Mouse (Mus musculus): ENCODE measurements around the gene Rab11fip4. TPM values are rescaled to one million over a fixed set of nuclear protein-coding genes. Genes with fewer than 3 reads are reported as not detected.

The Rab11fip4 gene
- total RNA-seq (2014; rRNA removed) (80.9 and 86.2 TPM in 2 replicates), polyA plus RNA-seq (2015; fragmentation: Nextera tagmentation; extraction: Ambion mirVana) (18.7 and 21.7 TPM in 2 replicates)

- Histone ChIP-seq H3K4me1 (ENCODE audit: insufficient read depth) (peaks cover 26% of the 10 kb centered on the region), H3K27me3 (ENCODE audit: insufficient read depth, low read length) (0 out of 2 replicates have a peak, but pooled peaks cover 5% of the 10 kb centered on the region), H3K9ac (peak within 1 kb of the TSS; percentile 94), H3K4me2 (ENCODE audit: low read depth) (peak within 1 kb of the TSS; percentile 77), H3K27ac (ENCODE audit: low read depth, low read length) (peak within 1 kb of the TSS; percentile 86), H3K4me3 (ENCODE audit: low read depth, low read length) (peak within 1 kb of the TSS; percentile 76), H3K9me3 (ENCODE audit: low read length) (no peaks in the 10 kb centered on the region), H3K36me3 (ENCODE audit: insufficient read depth) (no peaks in the 10 kb centered on the region)
- DNase-seq (peak; percentile 90), ATAC-seq (peak; percentile 92)
- 2% methylated on average over 91 of the region's 98 CpGs for WGBS
- TF ChIP-seq CTCF (IDR thresholded peaks at IDR 0.05; ENCODE audit: low read depth), result no peak
Observed at GRCm38 (mm10) chr11:79590664-79591590, at the start of gene Rab11fip4. Rab11fip4 (plus strand) TSS chr11:79591212.

GRCm38 (mm10) chr11:79552622-79553021 is 38.4 kb upstream of the Rab11fip4 start:
- Histone ChIP-seq H3K27ac (ENCODE audit: low read depth, low read length) (no peak overlapping the region), H3K4me1 (ENCODE audit: insufficient read depth) (no peaks in the 10 kb centered on the region), H3K4me3 (ENCODE audit: low read depth, low read length) (no peak overlapping the region), H3K27me3 (ENCODE audit: insufficient read depth, low read length) (no peaks in the 10 kb centered on the region), H3K9me3 (ENCODE audit: low read length) (no peaks in the 10 kb centered on the region), H3K36me3 (ENCODE audit: insufficient read depth) (peaks cover 70% of the 10 kb centered on the region), H3K9ac (no peak overlapping the region), H3K4me2 (ENCODE audit: low read depth) (no peak overlapping the region)
- DNase-seq (no peak), ATAC-seq (no peak)
- no peak for TF ChIP-seq CTCF (IDR thresholded peaks at IDR 0.05; ENCODE audit: low read depth)
- 89% methylated on average over 1 of the region's 1 CpGs for WGBS

GRCm38 (mm10) chr11:79560536-79560935 is 30.5 kb upstream of the Rab11fip4 start:
- H3K27me3 ChIP-seq (ENCODE audit: insufficient read depth, low read length), result no peaks in the 10 kb centered on the region
- no peak for TF ChIP-seq CTCF (IDR thresholded peaks at IDR 0.05; ENCODE audit: low read depth)
- H3K4me2 ChIP-seq (ENCODE audit: low read depth), result no peak overlapping the region
- H3K4me3 ChIP-seq (ENCODE audit: low read depth, low read length), result no peak overlapping the region
- DNase-seq, result no peak
- H3K4me1 ChIP-seq (ENCODE audit: insufficient read depth), result no peaks in the 10 kb centered on the region
- WGBS, result 97% methylated on average over 4 of the region's 4 CpGs
- H3K9me3 ChIP-seq (ENCODE audit: low read length), result no peaks in the 10 kb centered on the region
- no peak for ATAC-seq
- H3K36me3 ChIP-seq (ENCODE audit: insufficient read depth), result peaks cover 55% of the 10 kb centered on the region
- no peak overlapping the region for H3K27ac ChIP-seq (ENCODE audit: low read depth, low read length)
- H3K9ac ChIP-seq, result no peak overlapping the region

GRCm38 (mm10) chr11:79563493-79563892 is 27.5 kb upstream of the Rab11fip4 start:
- Histone ChIP-seq H3K27me3 (ENCODE audit: insufficient read depth, low read length) (no peaks in the 10 kb centered on the region), H3K36me3 (ENCODE audit: insufficient read depth) (peaks cover 50% of the 10 kb centered on the region), H3K9me3 (ENCODE audit: low read length) (no peaks in the 10 kb centered on the region), H3K9ac (no peak overlapping the region), H3K4me2 (ENCODE audit: low read depth) (no peak overlapping the region), H3K4me3 (ENCODE audit: low read depth, low read length) (no peak overlapping the region), H3K27ac (ENCODE audit: low read depth, low read length) (no peak overlapping the region), H3K4me1 (ENCODE audit: insufficient read depth) (no peaks in the 10 kb centered on the region)
- WGBS, result 93% methylated on average over 7 of the region's 7 CpGs
- no peak for DNase-seq
- TF ChIP-seq CTCF (IDR thresholded peaks at IDR 0.05; ENCODE audit: low read depth), result no peak
- ATAC-seq, result no peak

GRCm38 (mm10) chr11:79566947-79567346 is 24.1 kb upstream of the Rab11fip4 start:
- Histone ChIP-seq H3K4me1 (ENCODE audit: insufficient read depth) (no peaks in the 10 kb centered on the region), H3K9me3 (ENCODE audit: low read length) (no peaks in the 10 kb centered on the region), H3K27ac (ENCODE audit: low read depth, low read length) (no peak overlapping the region), H3K4me2 (ENCODE audit: low read depth) (no peak overlapping the region), H3K4me3 (ENCODE audit: low read depth, low read length) (no peak overlapping the region), H3K9ac (no peak overlapping the region), H3K36me3 (ENCODE audit: insufficient read depth) (peaks cover 56% of the 10 kb centered on the region), H3K27me3 (ENCODE audit: insufficient read depth, low read length) (no peaks in the 10 kb centered on the region)
- no peak for ATAC-seq
- WGBS, result 48% methylated on average over 1 of the region's 1 CpGs
- 0 out of 2 replicates have a peak, but pooled peaks have one; percentile 12 for TF ChIP-seq CTCF (IDR thresholded peaks at IDR 0.05; ENCODE audit: low read depth)
- DNase-seq, result no peak

GRCm38 (mm10) chr11:79568197-79568911 is 22.7 kb upstream of the Rab11fip4 start:
- 92% methylated on average over 11 of the region's 11 CpGs for WGBS

More at GRCm38 (mm10) chr11:79568197-79568911, 22.7 kb upstream of the Rab11fip4 start:
- H3K36me3 ChIP-seq (ENCODE audit: insufficient read depth), result peaks cover 52% of the 10 kb centered on the region
- H3K4me3 ChIP-seq (ENCODE audit: low read depth, low read length), result no peak overlapping the region
- no peak for TF ChIP-seq CTCF (IDR thresholded peaks at IDR 0.05; ENCODE audit: low read depth)
- no peaks in the 10 kb centered on the region for H3K4me1 ChIP-seq (ENCODE audit: insufficient read depth)
- H3K27me3 ChIP-seq (ENCODE audit: insufficient read depth, low read length), result no peaks in the 10 kb centered on the region
- no peak overlapping the region for H3K9ac ChIP-seq
- no peak for DNase-seq
- H3K27ac ChIP-seq (ENCODE audit: low read depth, low read length), result no peak overlapping the region
- H3K9me3 ChIP-seq (ENCODE audit: low read length), result no peaks in the 10 kb centered on the region
- no peak for ATAC-seq
- H3K4me2 ChIP-seq (ENCODE audit: low read depth), result no peak overlapping the region
